Mouse (Mus musculus) liver, embryonic 14.5 days (tissue): ENCODE results near the gene Nckipsd.

ENCODE experiments used
- CTCF ChIP-seq: IDR thresholded peaks from 2 replicates; pipeline ENCODE4 v1.5.1; 2016; ENCODE audit warnings: antibody characterized with exemption, low read depth, control low read depth
- EP300 ChIP-seq: IDR thresholded peaks from 2 replicates; pipeline ENCODE4 v1.6.1; 2016; ENCODE audit warnings: antibody characterized with exemption, low read depth

- TF ChIP-seq CTCF (no peak), EP300 (no peak)
Observed at GRCm38 (mm10) chr9:108759121-108759520, 49.0 kb upstream of the Nckipsd start.
